ENCODE assay signal across 24 mouse cellular contexts in the genomic region with DNA sequence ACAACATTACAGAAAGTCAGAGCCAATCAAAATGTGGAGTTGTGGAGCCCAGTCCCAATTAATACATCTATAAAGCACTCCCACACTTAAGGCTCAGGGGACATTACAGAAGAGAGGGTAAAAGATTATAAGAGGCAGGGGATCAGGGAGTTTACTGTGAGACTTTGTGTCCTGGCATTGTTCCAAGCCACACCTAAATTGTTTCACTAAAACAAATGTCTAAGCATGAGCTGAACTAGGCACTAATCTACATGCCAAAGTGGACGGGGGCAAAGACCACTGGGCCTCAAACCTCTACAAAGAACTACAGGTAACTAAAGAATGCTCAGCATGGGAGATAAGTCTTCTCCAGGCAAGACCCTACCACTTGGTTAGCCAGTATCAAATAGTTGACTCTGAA.
DNase-seq lines count a peak whose midpoint lies in the region; ATAC-seq and TF ChIP-seq lines count a peak whose summit lies in the region.
"Had no signal": no experiment of that assay in that cellular context is flagged by ENCODE, and none has a peak within 500 bp of the region (broad histone marks: within the 10 kb centered on the region; RNA-seq: fewer than 3 reads in every experiment).

No protein-coding gene starts in this region.

- no peak overlapping the region for H3K27ac ChIP-seq in kidney, adult 2 months (ENCODE audit: insufficient read depth, low read depth, low read length)
- no peak overlapping the region for H3K27ac ChIP-seq in kidney, embryonic 15.5 days
- no peak overlapping the region for H3K27ac ChIP-seq in intestine, embryonic 15.5 days
- no peak overlapping the region; the same call in 1 of the 2 replicates for H3K27ac ChIP-seq in intestine, embryonic 16.5 days (ENCODE audit: low read length)
- H3K27ac ChIP-seq: embryonic facial prominence, embryonic 12.5 days; embryonic facial prominence, embryonic 15.5 days; forebrain, embryonic 10.5 days; forebrain, embryonic 12.5 days had no signal

- H3K27me3 ChIP-seq in kidney, adult 2 months (replicated peaks; ENCODE audit: control insufficient read depth, insufficient read depth, low read length), result no peaks in the 10 kb centered on the region
- no peaks in the 10 kb centered on the region for H3K27me3 ChIP-seq in kidney, embryonic 15.5 days
- H3K27me3 ChIP-seq in intestine, embryonic 15.5 days (replicated peaks), result no peaks in the 10 kb centered on the region
- H3K27me3 ChIP-seq in intestine, embryonic 16.5 days (replicated peaks; ENCODE audit: control insufficient read depth, insufficient read depth, low read length), result no peaks in the 10 kb centered on the region
- H3K27me3 ChIP-seq: embryonic facial prominence, embryonic 12.5 days; embryonic facial prominence, embryonic 15.5 days; forebrain, embryonic 12.5 days had no signal

- peak; percentile 8 for DNase-seq in kidney, adult 2 months
- DNase-seq in kidney, postnatal 10 days, result peak; percentile 16
- DNase-seq in kidney, postnatal 4 days, result no peak
- no peak for DNase-seq in adrenal gland, postnatal 14 days
- no peak for DNase-seq in urinary bladder, adult 18-20 months (ENCODE audit: low spot score in 2 of 2)
- DNase-seq: adrenal gland, adult 2 months; adrenal gland, postnatal 10 days; adrenal gland, postnatal 36 days; cerebellum, adult 11-12 months; cerebellum, adult 2 months; cerebellum, adult 9-11 months; cerebellum, postnatal 14 days; cerebellum, postnatal 36 days; embryo, embryonic 11 days had no signal

- no peak overlapping the region for H3K9ac ChIP-seq in kidney, embryonic 15.5 days
- H3K9ac ChIP-seq in intestine, embryonic 15.5 days, result no peak overlapping the region
- H3K9ac ChIP-seq in intestine, embryonic 16.5 days (ENCODE audit: low read depth, low read length), result no peak overlapping the region
- H3K9ac ChIP-seq: embryonic facial prominence, embryonic 12.5 days; embryonic facial prominence, embryonic 15.5 days; forebrain, embryonic 12.5 days had no signal

- H3K4me3 ChIP-seq in kidney, adult 2 months (ENCODE audit: insufficient read depth, low read depth, low read length), result no peak overlapping the region
- H3K4me3 ChIP-seq in kidney, embryonic 15.5 days (replicated peaks), result no peak overlapping the region
- no peak overlapping the region for H3K4me3 ChIP-seq in intestine, embryonic 15.5 days (replicated peaks)
- no peak overlapping the region for H3K4me3 ChIP-seq in intestine, embryonic 16.5 days (ENCODE audit: low read length)
- H3K4me3 ChIP-seq: embryonic facial prominence, embryonic 12.5 days; embryonic facial prominence, embryonic 15.5 days; erythroblast, embryonic 14.5 days; forebrain, embryonic 10.5 days; forebrain, embryonic 12.5 days had no signal

- no peaks in the 10 kb centered on the region for H3K4me1 ChIP-seq in kidney, adult 2 months (ENCODE audit: control insufficient read depth, insufficient read depth, low read length)
- H3K4me1 ChIP-seq in kidney, embryonic 15.5 days, result no peaks in the 10 kb centered on the region
- no peaks in the 10 kb centered on the region for H3K4me1 ChIP-seq in intestine, embryonic 15.5 days (replicated peaks)
- H3K4me1 ChIP-seq in intestine, embryonic 16.5 days (ENCODE audit: control insufficient read depth, insufficient read depth, low read length), result no peaks in the 10 kb centered on the region; the same call in 1 of the 2 replicates
- H3K4me1 ChIP-seq: embryonic facial prominence, embryonic 12.5 days; embryonic facial prominence, embryonic 15.5 days; forebrain, embryonic 10.5 days; forebrain, embryonic 12.5 days had no signal

- WGBS in kidney, adult 2 months, result 36% methylated on average over 1 of the region's 1 CpGs
- 65% methylated on average over 1 of the region's 1 CpGs for WGBS in kidney, embryonic 15.5 days
- 73% methylated on average over 1 of the region's 1 CpGs for WGBS in intestine, embryonic 15.5 days
- WGBS in intestine, embryonic 16.5 days, result 58% methylated on average over 1 of the region's 1 CpGs

- no peak for TF ChIP-seq POLR2A in kidney, adult 2 months (IDR thresholded peaks at IDR 0.05; ENCODE audit: low read depth, low read length)

- no peak for TF ChIP-seq CTCF in kidney, adult 2 months (conservative IDR thresholded peaks at IDR 0.05; ENCODE audit: insufficient read depth, insufficient read length, low read depth, low read length)

- H3K9me3 ChIP-seq in kidney, embryonic 15.5 days (replicated peaks), result no peaks in the 10 kb centered on the region
- H3K9me3 ChIP-seq in intestine, embryonic 15.5 days, result no peaks in the 10 kb centered on the region
- H3K9me3 ChIP-seq in intestine, embryonic 16.5 days (ENCODE audit: control insufficient read depth, low read length), result no peaks in the 10 kb centered on the region
- H3K9me3 ChIP-seq: embryonic facial prominence, embryonic 12.5 days; embryonic facial prominence, embryonic 15.5 days; forebrain, embryonic 10.5 days; forebrain, embryonic 12.5 days had no signal

- no peak overlapping the region for H3K4me2 ChIP-seq in kidney, embryonic 15.5 days
- H3K4me2 ChIP-seq in intestine, embryonic 15.5 days (replicated peaks), result no peak overlapping the region
- no peak overlapping the region for H3K4me2 ChIP-seq in intestine, embryonic 16.5 days (ENCODE audit: low read depth, low read length)
- H3K4me2 ChIP-seq: embryonic facial prominence, embryonic 12.5 days; embryonic facial prominence, embryonic 15.5 days; forebrain, embryonic 12.5 days had no signal

- no peak for ATAC-seq in kidney, embryonic 15.5 days (replicated peaks; ENCODE audit: low FRiP score)
- ATAC-seq in intestine, embryonic 15.5 days, result peak; percentile 81
- peak; percentile 90 for ATAC-seq in intestine, embryonic 16.5 days
- ATAC-seq: forebrain, embryonic 14.5 days; forebrain, embryonic 16.5 days had no signal

- no peaks in the 10 kb centered on the region for H3K36me3 ChIP-seq in kidney, adult 2 months (ENCODE audit: control insufficient read depth, insufficient read depth, low read length)
- no peaks in the 10 kb centered on the region for H3K36me3 ChIP-seq in kidney, embryonic 15.5 days
- H3K36me3 ChIP-seq in intestine, embryonic 15.5 days, result no peaks in the 10 kb centered on the region
- no peaks in the 10 kb centered on the region for H3K36me3 ChIP-seq in intestine, embryonic 16.5 days (ENCODE audit: control insufficient read depth, insufficient read depth, low read length)
- H3K36me3 ChIP-seq: embryonic facial prominence, embryonic 12.5 days; embryonic facial prominence, embryonic 15.5 days; forebrain, embryonic 10.5 days; forebrain, embryonic 12.5 days had no signal

Comparison
In these comparisons a context has a peak if more than half of its experiments do, and no peak if none do; other contexts are left out.
1. DNase-seq: peak in kidney, adult 2 months (single experiment) and kidney, postnatal 10 days (single experiment); none in kidney, postnatal 4 days (0 of 2), adrenal gland, postnatal 14 days (single experiment) and urinary bladder, adult 18-20 months (0 of 2).